Mouse (Mus musculus): ENCODE measurements at regions not wholly inside any gene's neighbourhood (a gene's known extent, or its start where the extent isn't known, plus 50 kb on each side); places are given as distances from the start of the nearest gene placed in this dataset.

- DNase-seq (ENCODE audit: low read depth, low spot score), result no peak
- WGBS, result 30% methylated on average over 5 of the region's 5 CpGs
Observed at GRCm38 (mm10) chr2:18617520-18617919, 54.7 kb upstream of the Commd3 start.

- 20% methylated on average over 10 of the region's 10 CpGs for WGBS
- DNase-seq (ENCODE audit: low read depth, low spot score), result no peak
Observed at GRCm38 (mm10) chr2:18609868-18610185, 62.4 kb upstream of the Commd3 start.

GRCm38 (mm10) chr2:18609075-18609867, 62.9 kb upstream of the Commd3 start:
- 4% methylated on average over 50 of the region's 51 CpGs for WGBS
- no peak for DNase-seq (ENCODE audit: low read depth, low spot score)

- WGBS, result 1% methylated on average over 29 of the region's 29 CpGs
- no peak for DNase-seq (ENCODE audit: low read depth, low spot score)
Observed at GRCm38 (mm10) chr2:18608260-18609074, 63.7 kb upstream of the Commd3 start.

DNA sequence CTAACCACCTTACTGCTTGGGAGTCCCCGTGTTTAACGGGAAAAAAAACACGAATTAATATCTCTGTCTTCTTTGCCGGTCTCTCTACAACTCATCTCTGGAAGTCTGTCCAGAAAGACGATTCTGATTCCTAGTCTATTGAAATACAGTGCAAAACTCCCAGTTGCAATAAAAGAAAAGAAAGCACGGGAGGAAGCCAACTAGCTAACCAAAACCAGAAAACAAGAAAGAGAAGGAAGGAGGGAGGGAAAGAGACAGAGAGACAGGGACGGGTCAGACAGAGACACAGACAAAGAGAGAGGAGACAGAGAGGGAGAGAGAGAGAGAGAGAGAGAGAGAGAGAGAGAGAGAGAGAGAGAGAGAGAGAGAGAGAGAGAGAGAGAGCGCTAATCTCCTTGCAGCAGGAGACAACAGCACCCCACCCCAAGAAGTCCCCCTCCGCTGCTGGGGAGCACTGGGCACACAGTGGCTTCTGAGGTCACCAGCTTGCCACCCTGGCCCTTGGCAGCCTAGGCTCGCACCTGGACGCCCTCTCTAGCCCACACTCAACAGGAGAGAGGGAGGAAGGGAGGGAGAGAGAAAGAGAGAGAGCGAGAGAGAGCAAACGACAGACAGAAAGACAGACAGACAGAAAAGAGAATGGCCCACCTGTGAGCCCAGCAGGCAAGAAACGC, 64.5 kb upstream of the Commd3 start:
- WGBS, result 7% methylated on average over 14 of the region's 14 CpGs
- DNase-seq (ENCODE audit: low read depth, low spot score), result no peak

DNA sequence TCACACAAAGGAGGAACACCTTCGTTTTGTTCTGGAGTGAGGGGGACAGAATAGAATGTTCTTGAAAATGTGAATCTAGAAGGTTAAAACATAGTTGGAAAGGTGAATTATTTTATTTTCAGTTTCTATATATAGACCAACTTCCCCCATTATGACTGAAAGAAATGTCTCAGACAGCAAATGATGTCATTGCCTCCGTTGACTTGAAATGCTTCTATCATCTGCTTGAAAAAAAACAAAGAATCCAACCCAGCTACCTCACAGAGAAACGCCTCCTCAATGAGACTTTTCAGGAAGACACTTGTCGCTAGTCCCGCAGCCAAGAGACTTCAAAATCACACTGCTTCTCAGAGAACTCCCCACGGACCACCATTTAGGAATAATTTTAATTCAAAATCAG, 65.1 kb upstream of the Commd3 start:
- no peak for DNase-seq (ENCODE audit: low read depth, low spot score)
- 37% methylated on average over 6 of the region's 6 CpGs for WGBS

DNA sequence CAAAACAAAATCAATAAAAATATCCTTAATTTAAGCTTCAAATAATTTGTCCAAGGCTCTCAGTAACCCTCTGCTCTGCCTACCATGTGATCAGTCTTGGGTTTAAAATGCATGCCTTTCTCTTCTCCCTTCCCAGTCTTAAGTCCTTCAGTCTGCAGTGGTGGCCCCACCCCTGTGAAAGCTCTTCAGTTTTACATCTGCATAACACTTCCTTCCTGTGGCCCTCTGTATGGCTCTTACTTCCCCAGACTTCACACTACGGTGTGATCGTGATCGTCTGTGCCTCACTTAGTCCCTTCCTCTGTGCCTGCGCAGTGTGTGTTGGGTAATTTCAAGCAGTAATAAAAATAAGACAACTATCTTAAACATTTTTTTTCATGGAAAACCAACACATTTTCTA, 80.0 kb upstream of the Commd3 start:
- WGBS, result 72% methylated on average over 4 of the region's 4 CpGs
- no peak for DNase-seq (ENCODE audit: low read depth, low spot score)

GRCm38 (mm10) chr2:18588232-18588631, 84.0 kb upstream of the Commd3 start:
- WGBS, result 2% methylated on average over 4 of the region's 4 CpGs

GRCm38 (mm10) chr2:18587746-18588231, 84.4 kb upstream of the Commd3 start:
- WGBS, result under 1% methylated on average over 16 of the region's 16 CpGs

More at GRCm38 (mm10) chr2:18588232-18588631, 84.0 kb upstream of the Commd3 start:
- DNase-seq (ENCODE audit: low read depth, low spot score), result no peak

GRCm38 (mm10) chr2:18586925-18587724, 85.1 kb upstream of the Commd3 start:
- peak; percentile 46 for DNase-seq (ENCODE audit: low read depth, low spot score)
- 2% methylated on average over 31 of the region's 31 CpGs for WGBS

More at GRCm38 (mm10) chr2:18587746-18588231, 84.4 kb upstream of the Commd3 start:
- peak; percentile 14 for DNase-seq (ENCODE audit: low read depth, low spot score)

GRCm38 (mm10) chr2:18585564-18586336, 86.4 kb upstream of the Commd3 start:
- WGBS, result 63% methylated on average over 9 of the region's 9 CpGs
- DNase-seq (ENCODE audit: low read depth, low spot score), result no peak

GRCm38 (mm10) chr2:18558133-18558532, 114.1 kb upstream of the Commd3 start:
- WGBS, result 15% methylated on average over 4 of the region's 4 CpGs
- no peak for DNase-seq (ENCODE audit: low read depth, low spot score)

- no peak for DNase-seq (ENCODE audit: low read depth, low spot score)
- 50% methylated on average over 5 of the region's 5 CpGs for WGBS
Observed at GRCm38 (mm10) chr2:18547964-18548643, 124.1 kb upstream of the Commd3 start.

DNA sequence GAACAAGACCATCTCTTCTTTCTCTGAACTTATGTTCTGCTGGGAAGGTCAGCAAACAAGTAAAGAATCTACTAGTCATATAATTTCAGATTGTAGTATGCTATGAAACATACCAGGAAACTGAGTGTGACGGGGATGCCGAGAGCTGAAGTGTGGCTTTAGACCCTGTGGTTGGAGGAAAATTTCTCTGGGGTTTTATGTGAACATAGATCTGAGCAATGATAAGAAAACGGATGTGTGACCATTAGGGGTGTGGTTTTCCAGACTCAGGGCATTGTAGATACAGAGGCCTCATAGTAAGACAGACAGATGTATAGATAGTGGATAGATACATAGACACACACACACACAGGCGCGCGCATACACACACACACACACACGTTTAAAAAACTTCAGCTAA, 131.8 kb upstream of the Dnajc1 start:
- WGBS, result 58% methylated on average over 7 of the region's 7 CpGs
- DNase-seq (ENCODE audit: low read depth, low spot score), result no peak

GRCm38 (mm10) chr2:18523911-18524310, 131.3 kb upstream of the Dnajc1 start:
- 79% methylated on average over 3 of the region's 3 CpGs for WGBS
- no peak for DNase-seq (ENCODE audit: low read depth, low spot score)

- DNase-seq (ENCODE audit: low read depth, low spot score), result no peak
Observed at GRCm38 (mm10) chr2:18513435-18513834, 120.8 kb upstream of the Dnajc1 start.

GRCm38 (mm10) chr2:18509317-18509716, 116.7 kb upstream of the Dnajc1 start:
- 89% methylated on average over 1 of the region's 1 CpGs for WGBS
- no peak for DNase-seq (ENCODE audit: low read depth, low spot score)

- DNase-seq (ENCODE audit: low read depth, low spot score), result no peak
- WGBS, result 44% methylated on average over 3 of the region's 3 CpGs
Observed at GRCm38 (mm10) chr2:18473361-18473771, 80.7 kb upstream of the Dnajc1 start.
